Mouse (Mus musculus): ENCODE measurements around the gene Asic2. TPM values are rescaled to one million over a fixed set of nuclear protein-coding genes. Genes with fewer than 3 reads are reported as not detected.

Gene Asic2
- polyA plus RNA-seq, 1 experiment from 2014 or later = 0.21 TPM

DNA sequence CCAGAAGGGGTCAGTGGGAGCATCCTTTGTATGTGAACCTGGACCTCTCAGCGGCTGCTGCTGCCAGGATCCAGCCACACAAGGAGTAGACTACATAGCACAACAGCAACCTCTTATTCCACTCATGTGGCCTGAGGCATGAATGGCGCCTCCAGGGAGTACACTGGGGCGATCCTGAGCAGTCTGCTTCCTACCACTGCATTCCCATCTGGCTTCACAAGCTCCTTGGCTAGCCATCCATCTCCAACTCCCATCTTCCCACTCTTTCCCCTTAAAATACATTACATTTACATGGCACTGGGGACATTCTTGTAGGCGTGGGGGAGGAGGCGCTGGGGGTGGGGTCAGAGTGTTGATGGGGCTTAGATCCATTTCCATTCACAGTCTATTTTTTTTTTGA is 1055.5 kb downstream of the Asic2 start:
- no peak overlapping the region for H3K4me3 ChIP-seq (ENCODE audit: low read depth, low read length)
- H3K9ac ChIP-seq (ENCODE audit: low read depth, low read length) = no peak overlapping the region
- H3K9me3 ChIP-seq (replicated peaks; ENCODE audit: control insufficient read depth, low read length) = no peaks in the 10 kb centered on the region
- H3K27me3 ChIP-seq (ENCODE audit: control insufficient read depth, insufficient read depth, low read length) = no peaks in the 10 kb centered on the region
- 78% methylated on average over 5 of the region's 5 CpGs for WGBS (ENCODE audit: insufficient replicate concordance)
- H3K4me1 ChIP-seq (ENCODE audit: control insufficient read depth, insufficient read depth, low read length) = no peaks in the 10 kb centered on the region
- H3K27ac ChIP-seq (ENCODE audit: low read depth, low read length) = no peak overlapping the region
- no peak overlapping the region for H3K4me2 ChIP-seq
- H3K36me3 ChIP-seq (ENCODE audit: control insufficient read depth, insufficient read depth, low read length) = no peaks in the 10 kb centered on the region
- no peak for ATAC-seq (replicated peaks; ENCODE audit: insufficient number of reproducible peaks, low FRiP score, low TSS enrichment)

DNA sequence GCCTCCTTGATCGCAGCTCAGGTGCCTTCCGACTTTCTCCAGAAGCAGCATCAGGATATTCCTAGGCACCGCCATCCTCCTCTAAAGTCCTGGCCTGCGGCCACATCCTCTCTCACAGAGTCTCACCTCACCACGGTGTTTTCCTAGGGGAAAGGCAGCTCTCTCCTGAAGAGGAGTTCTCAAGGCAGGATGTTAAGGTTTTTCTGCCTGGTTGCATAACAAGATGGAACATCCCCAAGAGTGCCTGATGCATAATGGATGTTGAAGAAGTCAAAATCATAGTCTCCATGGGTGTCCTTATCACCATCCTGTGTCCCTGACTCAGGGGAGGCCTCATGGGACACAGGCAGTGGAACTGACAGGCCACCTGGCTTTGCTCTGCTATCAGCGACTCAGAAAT is 1060.4 kb downstream of the Asic2 start:
- Histone ChIP-seq H3K27me3 (ENCODE audit: control insufficient read depth, insufficient read depth, low read length) (no peaks in the 10 kb centered on the region), H3K9ac (ENCODE audit: low read depth, low read length) (no peak overlapping the region), H3K27ac (ENCODE audit: low read depth, low read length) (no peak overlapping the region), H3K4me2 (no peak overlapping the region), H3K36me3 (ENCODE audit: control insufficient read depth, insufficient read depth, low read length) (no peaks in the 10 kb centered on the region), H3K4me1 (ENCODE audit: control insufficient read depth, insufficient read depth, low read length) (no peaks in the 10 kb centered on the region), H3K9me3 (replicated peaks; ENCODE audit: control insufficient read depth, low read length) (no peaks in the 10 kb centered on the region), H3K4me3 (ENCODE audit: low read depth, low read length) (no peak overlapping the region)
- ATAC-seq (replicated peaks; ENCODE audit: insufficient number of reproducible peaks, low FRiP score, low TSS enrichment) = no peak
- 79% methylated on average over 6 of the region's 6 CpGs for WGBS (ENCODE audit: insufficient replicate concordance)

DNA sequence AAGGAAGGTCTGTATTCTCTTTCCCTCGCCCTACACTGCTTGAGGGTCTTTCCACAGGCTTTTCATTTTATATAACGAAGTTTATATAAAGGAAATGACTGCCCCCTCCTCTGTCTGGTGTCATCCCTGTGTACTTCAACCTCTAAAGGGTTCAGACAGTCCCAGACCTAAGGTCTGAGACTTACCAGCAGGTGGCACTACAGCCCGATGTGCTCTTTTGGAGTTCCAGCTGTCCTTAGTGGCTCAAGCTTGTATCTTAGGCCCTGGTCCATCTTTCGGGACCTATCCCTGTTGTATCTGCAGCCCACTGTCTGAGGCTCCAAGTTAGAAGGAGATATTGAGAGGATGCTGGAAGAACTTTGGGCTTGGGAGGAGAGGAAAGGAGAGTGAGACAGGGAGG is 1061.8 kb downstream of the Asic2 start:
- H3K27ac ChIP-seq (ENCODE audit: low read depth, low read length) = no peak overlapping the region
- 23% methylated on average over 4 of the region's 4 CpGs for WGBS (ENCODE audit: insufficient replicate concordance)
- no peaks in the 10 kb centered on the region for H3K36me3 ChIP-seq (ENCODE audit: control insufficient read depth, insufficient read depth, low read length)
- H3K27me3 ChIP-seq (ENCODE audit: control insufficient read depth, insufficient read depth, low read length) = no peaks in the 10 kb centered on the region
- H3K4me2 ChIP-seq = no peak overlapping the region
- H3K4me3 ChIP-seq (ENCODE audit: low read depth, low read length) = no peak overlapping the region
- H3K9ac ChIP-seq (ENCODE audit: low read depth, low read length) = no peak overlapping the region
- no peaks in the 10 kb centered on the region for H3K4me1 ChIP-seq (ENCODE audit: control insufficient read depth, insufficient read depth, low read length)
- H3K9me3 ChIP-seq (replicated peaks; ENCODE audit: control insufficient read depth, low read length) = no peaks in the 10 kb centered on the region
- ATAC-seq (replicated peaks; ENCODE audit: insufficient number of reproducible peaks, low FRiP score, low TSS enrichment) = no peak

DNA sequence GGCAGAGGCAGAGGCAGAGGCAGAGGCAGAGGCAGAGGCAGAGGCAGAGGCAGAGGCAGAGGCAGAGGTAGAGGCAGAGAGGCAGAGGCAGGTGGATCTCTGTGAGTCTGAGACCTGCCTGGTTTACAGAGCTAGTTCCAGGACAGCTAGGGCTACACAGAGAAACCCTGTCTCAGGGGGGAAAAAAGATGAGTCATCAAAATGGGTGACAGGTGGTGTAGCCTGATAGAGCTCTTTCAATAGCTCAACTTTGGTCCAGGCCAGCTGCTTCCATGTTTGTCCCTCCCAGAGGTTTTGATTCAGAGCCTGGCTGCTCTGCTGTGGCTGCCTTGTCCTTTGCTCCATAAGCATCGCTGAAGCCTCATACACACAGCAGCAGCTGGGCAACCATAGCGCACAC is 1063.7 kb downstream of the Asic2 start:
- Histone ChIP-seq H3K4me1 (ENCODE audit: control insufficient read depth, insufficient read depth, low read length) (no peaks in the 10 kb centered on the region), H3K9ac (ENCODE audit: low read depth, low read length) (no peak overlapping the region), H3K4me2 (no peak overlapping the region), H3K36me3 (ENCODE audit: control insufficient read depth, insufficient read depth, low read length) (no peaks in the 10 kb centered on the region), H3K27me3 (ENCODE audit: control insufficient read depth, insufficient read depth, low read length) (no peaks in the 10 kb centered on the region), H3K4me3 (ENCODE audit: low read depth, low read length) (no peak overlapping the region), H3K9me3 (replicated peaks; ENCODE audit: control insufficient read depth, low read length) (no peaks in the 10 kb centered on the region), H3K27ac (ENCODE audit: low read depth, low read length) (no peak overlapping the region)
- no peak for ATAC-seq (replicated peaks; ENCODE audit: insufficient number of reproducible peaks, low FRiP score, low TSS enrichment)
- 71% methylated on average over 2 of the region's 2 CpGs for WGBS (ENCODE audit: insufficient replicate concordance)

DNA sequence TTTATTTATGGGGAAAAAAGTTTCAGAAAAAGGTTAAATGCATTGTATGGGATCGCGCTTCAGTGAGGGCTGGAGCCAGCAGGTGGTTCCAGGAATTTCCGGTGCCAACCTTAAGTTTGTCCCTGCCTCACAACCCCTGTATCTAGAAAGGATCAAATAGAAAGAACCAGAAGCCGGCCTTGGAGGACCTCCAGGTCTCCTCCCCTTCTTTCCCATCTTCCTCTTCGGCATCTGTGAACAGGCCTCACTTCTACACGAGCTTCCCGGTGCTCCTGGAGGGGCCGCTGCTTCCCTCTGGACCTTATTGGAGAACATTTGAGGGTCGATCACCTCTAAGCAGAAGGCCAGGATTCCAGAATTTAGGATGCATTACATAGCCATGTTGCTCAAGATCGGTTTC is 1064.8 kb downstream of the Asic2 start:
- Histone ChIP-seq H3K4me1 (ENCODE audit: control insufficient read depth, insufficient read depth, low read length) (no peaks in the 10 kb centered on the region), H3K27ac (ENCODE audit: low read depth, low read length) (no peak overlapping the region), H3K9me3 (replicated peaks; ENCODE audit: control insufficient read depth, low read length) (no peaks in the 10 kb centered on the region), H3K9ac (ENCODE audit: low read depth, low read length) (no peak overlapping the region), H3K36me3 (ENCODE audit: control insufficient read depth, insufficient read depth, low read length) (no peaks in the 10 kb centered on the region), H3K4me2 (no peak overlapping the region), H3K4me3 (ENCODE audit: low read depth, low read length) (no peak overlapping the region), H3K27me3 (ENCODE audit: control insufficient read depth, insufficient read depth, low read length) (no peaks in the 10 kb centered on the region)
- no peak for ATAC-seq (replicated peaks; ENCODE audit: insufficient number of reproducible peaks, low FRiP score, low TSS enrichment)
- 83% methylated on average over 10 of the region's 10 CpGs for WGBS (ENCODE audit: insufficient replicate concordance)

DNA sequence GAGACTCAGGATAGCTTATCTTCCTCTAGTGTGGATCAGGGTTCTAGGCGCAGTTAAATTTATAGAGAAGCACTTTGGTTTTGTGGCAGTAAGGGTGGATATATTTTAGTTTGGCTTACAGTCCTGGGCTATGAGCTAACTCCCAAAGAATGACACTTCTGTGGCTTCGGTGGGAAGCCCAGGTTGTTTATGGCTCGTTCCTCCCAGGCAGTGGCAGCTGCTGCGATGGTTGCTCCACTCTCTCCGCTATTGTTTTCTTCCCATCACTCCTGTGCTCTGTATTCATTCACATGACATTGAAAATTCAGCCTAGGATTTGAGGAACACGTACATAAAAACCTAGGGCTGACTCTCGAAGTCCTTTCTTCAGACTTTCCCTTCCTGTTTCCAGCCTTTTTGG is 1065.6 kb downstream of the Asic2 start:
- H3K27me3 ChIP-seq (ENCODE audit: control insufficient read depth, insufficient read depth, low read length) = no peaks in the 10 kb centered on the region
- no peaks in the 10 kb centered on the region for H3K9me3 ChIP-seq (replicated peaks; ENCODE audit: control insufficient read depth, low read length)
- no peak for ATAC-seq (replicated peaks; ENCODE audit: insufficient number of reproducible peaks, low FRiP score, low TSS enrichment)
- no peaks in the 10 kb centered on the region for H3K4me1 ChIP-seq (ENCODE audit: control insufficient read depth, insufficient read depth, low read length)
- H3K4me2 ChIP-seq = no peak overlapping the region
- H3K36me3 ChIP-seq (ENCODE audit: control insufficient read depth, insufficient read depth, low read length) = no peaks in the 10 kb centered on the region
- no peak overlapping the region for H3K27ac ChIP-seq (ENCODE audit: low read depth, low read length)
- no peak overlapping the region for H3K4me3 ChIP-seq (ENCODE audit: low read depth, low read length)
- no peak overlapping the region for H3K9ac ChIP-seq (ENCODE audit: low read depth, low read length)
- WGBS (ENCODE audit: insufficient replicate concordance) = 64% methylated on average over 7 of the region's 7 CpGs

DNA sequence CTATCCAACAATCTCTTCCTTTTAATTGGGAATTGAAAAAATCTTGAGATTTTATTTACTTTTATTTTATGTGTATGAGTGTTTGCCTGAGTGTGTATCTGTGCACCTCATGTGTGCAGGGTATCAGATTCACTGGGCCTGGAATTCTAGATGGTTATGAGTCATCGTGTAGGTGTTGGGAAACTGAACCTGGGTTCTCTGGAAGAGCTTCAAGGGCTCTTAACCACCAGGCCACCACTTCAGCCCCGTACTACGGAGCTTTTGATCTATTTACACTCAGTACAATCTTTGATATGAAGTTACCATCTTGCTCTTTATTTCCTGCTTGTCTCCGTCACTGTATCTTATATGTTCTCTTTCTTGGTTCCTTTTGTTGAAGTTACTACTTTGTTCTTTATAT is 1067.7 kb downstream of the Asic2 start:
- Histone ChIP-seq H3K4me1 (ENCODE audit: control insufficient read depth, insufficient read depth, low read length) (no peaks in the 10 kb centered on the region), H3K4me2 (no peak overlapping the region), H3K27me3 (ENCODE audit: control insufficient read depth, insufficient read depth, low read length) (no peaks in the 10 kb centered on the region), H3K36me3 (ENCODE audit: control insufficient read depth, insufficient read depth, low read length) (no peaks in the 10 kb centered on the region), H3K27ac (ENCODE audit: low read depth, low read length) (no peak overlapping the region), H3K9ac (ENCODE audit: low read depth, low read length) (no peak overlapping the region), H3K4me3 (ENCODE audit: low read depth, low read length) (no peak overlapping the region), H3K9me3 (replicated peaks; ENCODE audit: control insufficient read depth, low read length) (no peaks in the 10 kb centered on the region)
- 66% methylated on average over 4 of the region's 4 CpGs for WGBS (ENCODE audit: insufficient replicate concordance)
- ATAC-seq (replicated peaks; ENCODE audit: insufficient number of reproducible peaks, low FRiP score, low TSS enrichment) = no peak

DNA sequence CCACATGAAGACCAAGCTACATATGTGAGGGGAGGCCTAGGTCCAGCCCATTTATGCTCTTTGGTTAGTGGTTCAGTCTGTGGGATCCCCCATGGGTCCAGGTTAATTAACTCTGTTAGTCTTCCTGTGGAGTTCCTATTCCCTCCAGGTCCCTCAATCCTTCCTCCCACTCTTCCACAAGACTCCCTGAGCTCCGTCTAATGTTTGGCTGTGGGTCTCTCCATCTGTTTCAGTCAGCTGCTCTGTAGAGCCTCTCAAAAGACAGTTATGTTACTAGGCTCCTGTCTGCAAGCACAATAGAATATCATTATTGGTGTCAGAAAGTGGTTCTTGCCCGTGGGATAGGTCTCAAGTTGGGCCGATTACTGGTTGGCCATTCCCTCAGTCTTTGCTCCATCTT is 1072.4 kb downstream of the Asic2 start:
- H3K36me3 ChIP-seq (ENCODE audit: control insufficient read depth, insufficient read depth, low read length) = no peaks in the 10 kb centered on the region
- no peak overlapping the region for H3K4me2 ChIP-seq
- 82% methylated on average over 3 of the region's 3 CpGs for WGBS (ENCODE audit: insufficient replicate concordance)

DNA sequence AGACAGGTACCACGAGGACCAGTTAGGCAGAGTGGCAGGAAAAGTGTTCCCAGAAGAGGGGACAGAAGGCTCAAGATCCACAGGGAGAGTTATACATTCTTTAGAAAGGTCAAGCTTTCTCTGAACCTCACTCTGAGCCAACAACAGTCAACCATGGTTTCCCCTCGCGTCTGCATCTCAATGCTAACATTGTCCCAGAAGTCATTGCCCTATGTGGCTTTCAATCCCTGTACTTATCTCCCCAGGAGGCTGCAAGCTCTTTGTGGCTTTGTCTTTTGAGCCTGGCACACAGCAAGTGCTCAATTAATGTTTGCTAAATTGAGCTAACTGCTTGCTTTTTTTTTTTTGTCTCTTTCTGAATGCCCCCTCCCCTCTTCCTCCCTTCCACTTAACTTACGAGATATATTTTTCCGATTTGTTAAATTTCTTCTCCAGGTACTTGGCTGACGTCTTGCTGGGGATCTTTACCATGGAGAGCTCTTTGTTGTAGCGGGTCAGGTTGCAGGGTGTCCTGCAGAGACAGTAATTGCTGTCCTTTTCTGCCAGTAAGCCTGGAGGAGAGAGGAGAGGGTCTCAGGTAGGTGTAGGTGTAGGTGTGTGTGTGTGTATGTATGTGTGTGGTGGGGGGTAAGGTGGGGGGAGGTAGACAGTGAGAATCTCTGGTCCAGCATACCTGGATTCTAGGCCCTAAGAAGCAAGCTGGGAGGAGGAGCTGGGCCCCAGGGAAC is 1078.8 kb downstream of the Asic2 start:
- Histone ChIP-seq H3K4me2 (no peak overlapping the region), H3K36me3 (ENCODE audit: control insufficient read depth, insufficient read depth, low read length) (no peaks in the 10 kb centered on the region), H3K9me3 (replicated peaks; ENCODE audit: control insufficient read depth, low read length) (no peaks in the 10 kb centered on the region), H3K4me3 (ENCODE audit: low read depth, low read length) (no peak overlapping the region), H3K9ac (ENCODE audit: low read depth, low read length) (no peak overlapping the region), H3K4me1 (ENCODE audit: control insufficient read depth, insufficient read depth, low read length) (no peaks in the 10 kb centered on the region), H3K27ac (ENCODE audit: low read depth, low read length) (no peak overlapping the region), H3K27me3 (ENCODE audit: control insufficient read depth, insufficient read depth, low read length) (peaks cover 14% of the 10 kb centered on the region; the same call in 1 of the 2 replicates)
- ATAC-seq (replicated peaks; ENCODE audit: insufficient number of reproducible peaks, low FRiP score, low TSS enrichment) = no peak
- 11% methylated on average over 7 of the region's 7 CpGs for WGBS (ENCODE audit: insufficient replicate concordance)

More for the DNA sequence above, 1072.4 kb downstream of the Asic2 start:
- Histone ChIP-seq H3K27ac (ENCODE audit: low read depth, low read length) (no peak overlapping the region), H3K4me1 (ENCODE audit: control insufficient read depth, insufficient read depth, low read length) (no peaks in the 10 kb centered on the region), H3K9me3 (replicated peaks; ENCODE audit: control insufficient read depth, low read length) (no peaks in the 10 kb centered on the region), H3K9ac (ENCODE audit: low read depth, low read length) (no peak overlapping the region), H3K4me3 (ENCODE audit: low read depth, low read length) (no peak overlapping the region), H3K27me3 (ENCODE audit: control insufficient read depth, insufficient read depth, low read length) (peaks cover 8% of the 10 kb centered on the region; the same call in 1 of the 2 replicates)
- no peak for ATAC-seq (replicated peaks; ENCODE audit: insufficient number of reproducible peaks, low FRiP score, low TSS enrichment)

Data from heart, embryonic 11.5 days (tissue).